Mouse (Mus musculus) bone marrow, adult 2 months (tissue): ENCODE measurements around the gene Zfp791.

Source experiments
- CTCF ChIP-seq: fragments of 200-500 bp; IDR thresholded peaks from 2 replicates; pipeline ENCODE4 v1.5.1; 2011; ENCODE audit warnings: low read length, control low read depth; ENCODE audit not compliant: control insufficient read depth, insufficient read depth
- POLR2A ChIP-seq: fragments of 200-500 bp; IDR thresholded peaks from 2 replicates; pipeline ENCODE4 v1.6.1; 2011; ENCODE audit warnings: low read depth, mild to moderate bottlenecking, control low read depth, low read length, borderline replicate concordance; ENCODE audit not compliant: control insufficient read depth

- TF ChIP-seq POLR2A = no peak
- no peak for TF ChIP-seq CTCF
Measured at GRCm38 (mm10) chr8:85115501-85115900, 7.4 kb downstream of the Zfp791 start.
